Mouse (Mus musculus) megakaryocyte, embryonic 14.5 days (primary cell): ENCODE results near the gene Miga2.

Experiments used
- FLI1 ChIP-seq: IDR thresholded peaks from 2 replicates; pipeline ENCODE4 v1.6.1; 2012; ENCODE audit warnings: low read length, inconsistent platforms, mixed read lengths
- GATA1 ChIP-seq: IDR thresholded peaks from 3 replicates; pipeline ENCODE4 v1.6.1; 2012; ENCODE audit warnings: mixed read lengths, low read length, inconsistent platforms, borderline replicate concordance

DNA sequence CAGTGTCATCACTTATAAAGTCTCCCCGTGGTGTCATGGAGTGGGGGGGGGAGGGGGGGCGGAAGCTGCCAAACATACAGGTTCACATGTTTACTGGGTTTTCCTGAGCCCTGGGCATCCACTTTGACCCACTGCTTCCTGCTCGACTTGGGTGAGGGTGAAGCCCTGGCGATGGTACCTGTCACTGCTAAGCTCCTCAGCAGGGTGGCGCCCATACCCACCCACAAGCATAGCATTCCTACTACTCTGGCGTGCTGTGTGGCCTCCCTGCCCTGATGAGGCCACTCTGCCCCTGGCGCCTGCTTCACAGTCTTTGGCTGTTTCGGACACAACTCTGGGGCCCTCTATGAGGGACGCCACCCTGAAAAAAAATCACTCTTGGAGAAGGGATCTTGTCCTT, 7.1 kb upstream of the Miga2 start:
- TF ChIP-seq GATA1 (no peak), FLI1 (no peak)
